Mouse (Mus musculus) midbrain, postnatal 0 days (tissue): ENCODE results near the gene Pus7l. TPM values are rescaled to one million over a fixed set of nuclear protein-coding genes. Genes with fewer than 3 reads are reported as not detected.
"Not testable (repeated sequence)": the region's sequence is repeated elsewhere in the genome, so short reads cannot be mapped to it uniquely, and the experiment has no call there.

Experiments
- ATAC-seq: fragments of 200-750 bp; cut with Nextera tagmentation; 2 replicates; pipeline ENCODE4 v1.8.0; 2017; ENCODE audit warnings: moderate number of reproducible peaks, mild to moderate bottlenecking, moderate TSS enrichment, moderate library complexity; ENCODE audit not compliant: low FRiP score
- DNase-seq: peaks from one replicate; pipeline ENCODE4 v3.0.0-alpha.2; 2015; ENCODE audit warnings: low spot score
- H3K27ac ChIP-seq: fragments of 300-500 bp; sonication (generic); 2 replicates; pipeline ENCODE4 v1.5.1; 2014; ENCODE audit warnings: low read depth, mild to moderate bottlenecking, low read length, mixed read lengths
- H3K27me3 ChIP-seq: fragments of 300-500 bp; sonication (generic); 2 replicates; pipeline ENCODE4 v1.6.1; 2014; ENCODE audit warnings: low read length, control low read depth, mixed read lengths; ENCODE audit not compliant: insufficient read depth
- H3K36me3 ChIP-seq: fragments of 300-500 bp; sonication (generic); 2 replicates; pipeline ENCODE4 v1.6.1; 2014; ENCODE audit warnings: low read length, control low read depth, mixed read lengths; ENCODE audit not compliant: insufficient read depth
- H3K4me1 ChIP-seq: fragments of 300-500 bp; sonication (generic); 2 replicates; pipeline ENCODE4 v1.6.1; 2014; ENCODE audit warnings: mild to moderate bottlenecking, control low read depth, antibody characterized with exemption, low read length, mixed read lengths; ENCODE audit not compliant: insufficient read depth
- H3K4me2 ChIP-seq: fragments of 300-500 bp; sonication (generic); 2 replicates; pipeline ENCODE4 v1.6.1; 2014; ENCODE audit warnings: low read depth, mild to moderate bottlenecking, low read length, mixed read lengths; ENCODE audit not compliant: poor library complexity, severe bottlenecking
- H3K4me3 ChIP-seq: fragments of 300-500 bp; sonication (generic); 2 replicates; pipeline ENCODE4 v1.5.1; 2014; ENCODE audit warnings: low read depth, mild to moderate bottlenecking, low read length, moderate library complexity
- H3K9ac ChIP-seq: fragments of 300-500 bp; sonication (generic); replicated peaks from 2 replicates; pipeline ENCODE4 v1.6.1; 2014; ENCODE audit warnings: mild to moderate bottlenecking, low read length, moderate library complexity, mixed read lengths; ENCODE audit not compliant: poor library complexity, severe bottlenecking
- H3K9me3 ChIP-seq: fragments of 300-500 bp; sonication (generic); 2 replicates; pipeline ENCODE4 v1.6.1; 2016; ENCODE audit warnings: low read length, control low read depth
- CTCF ChIP-seq: IDR thresholded peaks from 2 replicates; pipeline ENCODE4 v1.5.1; 2016; ENCODE audit warnings: antibody characterized with exemption, mild to moderate bottlenecking
- WGBS: fragments of 180-500 bp; shearing (Covaris S2); extraction: QIAGEN DNeasy Blood & Tissue Kit; methylation state at CpG from one replicate; pipeline ENCODE4 v1.1.7; 2014; 5-methylcytosine and 5-hydroxymethylcytosine counted together
- polyA plus RNA-seq: library from polyadenylated mRNA; unstranded; fragments of >200 nt; fragmentation: Nextera tagmentation; extraction: Ambion mirVana; gene quantifications from 2 replicates; pipeline ENCODE4 v1.2.1, GENCODE M21; 2015
- total RNA-seq: library from RNA; depleted of rRNA; stranded (reverse); fragments of >200 nt; gene quantifications from 2 replicates; pipeline ENCODE4 v1.2.3, GENCODE M21; 2014

Gene Pus7l
- total and polyA plus RNA-seq, 2 experiments from 2014 or later = 4.5 to 4.8 TPM

GRCm38 (mm10) chr15:94517913-94518491 is 25.3 kb downstream of the Pus7l start:
- ATAC-seq (no peak), DNase-seq (no peak)
- 71% methylated on average over 16 of the region's 16 CpGs for WGBS
- Histone ChIP-seq H3K27me3 (no peaks in the 10 kb centered on the region), H3K9me3 (no peaks in the 10 kb centered on the region), H3K36me3 (no peaks in the 10 kb centered on the region), H3K9ac (no peak overlapping the region), H3K4me3 (no peak overlapping the region), H3K4me1 (no peaks in the 10 kb centered on the region), H3K4me2 (no peak overlapping the region), H3K27ac (no peak overlapping the region)
- no peak for TF ChIP-seq CTCF

DNA sequence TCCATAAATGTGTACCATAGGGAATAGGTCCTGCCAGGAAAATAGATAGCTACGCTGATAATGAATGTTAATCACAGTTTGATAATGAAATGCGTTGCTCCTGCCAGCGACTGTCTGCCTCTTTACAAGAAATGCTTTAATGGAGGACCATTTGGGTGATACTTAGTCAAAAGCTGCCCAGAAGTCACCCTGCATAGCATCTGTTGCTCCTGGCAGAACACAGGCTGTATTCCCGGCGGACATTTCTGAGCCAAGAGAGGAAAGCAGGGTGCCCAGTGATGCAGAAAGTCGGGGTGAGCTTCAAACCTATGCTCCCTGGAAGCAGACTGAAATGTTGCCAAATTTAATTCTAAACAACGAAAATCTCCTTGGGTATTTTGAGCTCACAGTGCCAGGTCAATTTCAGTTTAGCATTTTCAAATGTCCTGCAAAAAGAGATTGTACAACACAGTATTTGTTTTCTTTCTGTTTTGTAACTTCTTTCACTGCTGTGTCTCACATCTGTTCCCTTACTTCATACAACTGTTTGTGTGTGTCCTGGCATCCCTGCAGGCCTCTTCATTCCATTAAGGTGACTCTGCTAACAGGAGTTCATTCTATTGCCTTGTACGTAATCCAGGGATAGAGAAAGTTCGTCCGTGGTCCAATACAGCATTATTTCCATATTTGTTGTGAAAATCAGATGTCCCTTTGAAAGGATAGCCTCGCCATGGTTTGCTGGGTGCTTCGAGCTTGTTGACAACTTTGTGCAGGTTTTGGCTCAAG is 39.7 kb downstream of the Pus7l start:
- WGBS = 56% methylated on average over 12 of the region's 12 CpGs
- no peak for ATAC-seq

GRCm38 (mm10) chr15:94499260-94499659 is 44.1 kb downstream of the Pus7l start:
- WGBS = 85% methylated on average over 1 of the region's 1 CpGs
- TF ChIP-seq CTCF = no peak
- H3K27ac ChIP-seq = no peak overlapping the region
- H3K36me3 ChIP-seq = no peaks in the 10 kb centered on the region
- H3K9me3 ChIP-seq = no peaks in the 10 kb centered on the region; the same call in 1 of the 2 replicates
- H3K27me3 ChIP-seq = no peaks in the 10 kb centered on the region
- DNase-seq = no peak
- H3K9ac ChIP-seq = no peak overlapping the region
- no peaks in the 10 kb centered on the region for H3K4me1 ChIP-seq
- H3K4me3 ChIP-seq = no peak overlapping the region
- ATAC-seq = no peak
- no peak overlapping the region for H3K4me2 ChIP-seq

More for the DNA sequence above, 39.7 kb downstream of the Pus7l start:
- Histone ChIP-seq H3K27ac (no peak overlapping the region), H3K9me3 (no peaks in the 10 kb centered on the region), H3K36me3 (no peaks in the 10 kb centered on the region), H3K9ac (no peak overlapping the region), H3K4me1 (no peaks in the 10 kb centered on the region), H3K4me2 (no peak overlapping the region), H3K4me3 (no peak overlapping the region), H3K27me3 (no peaks in the 10 kb centered on the region)
- peak; percentile 58 for DNase-seq
- TF ChIP-seq CTCF = no peak

DNA sequence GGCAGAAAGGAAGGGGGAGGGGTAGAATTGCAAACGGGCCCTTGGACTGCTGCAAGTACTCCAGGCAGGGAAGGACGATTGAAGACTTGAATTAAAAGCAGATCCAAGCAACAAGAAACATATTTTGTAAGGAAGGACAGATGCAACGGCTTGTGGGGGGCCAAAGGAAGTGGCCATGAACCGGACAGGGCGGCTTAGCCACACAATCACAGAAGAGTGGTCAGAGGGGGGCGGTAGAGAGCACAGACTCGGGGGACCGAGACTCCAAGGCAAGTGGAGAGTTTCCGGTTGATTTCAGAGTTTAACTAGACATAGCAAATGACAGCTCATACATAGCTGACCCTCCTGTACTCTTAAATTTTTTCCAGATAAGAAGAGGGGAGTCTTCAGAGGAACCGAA is 47.4 kb downstream of the Pus7l start:
- 78% methylated on average over 10 of the region's 10 CpGs for WGBS
- TF ChIP-seq CTCF = no peak
- DNase-seq (no peak), ATAC-seq (no peak)
- Histone ChIP-seq H3K27ac (no peak overlapping the region), H3K4me3 (no peak overlapping the region), H3K27me3 (no peaks in the 10 kb centered on the region), H3K4me2 (no peak overlapping the region), H3K36me3 (no peaks in the 10 kb centered on the region), H3K9ac (no peak overlapping the region), H3K9me3 (no peaks in the 10 kb centered on the region; the same call in 1 of the 2 replicates), H3K4me1 (no peaks in the 10 kb centered on the region)

DNA sequence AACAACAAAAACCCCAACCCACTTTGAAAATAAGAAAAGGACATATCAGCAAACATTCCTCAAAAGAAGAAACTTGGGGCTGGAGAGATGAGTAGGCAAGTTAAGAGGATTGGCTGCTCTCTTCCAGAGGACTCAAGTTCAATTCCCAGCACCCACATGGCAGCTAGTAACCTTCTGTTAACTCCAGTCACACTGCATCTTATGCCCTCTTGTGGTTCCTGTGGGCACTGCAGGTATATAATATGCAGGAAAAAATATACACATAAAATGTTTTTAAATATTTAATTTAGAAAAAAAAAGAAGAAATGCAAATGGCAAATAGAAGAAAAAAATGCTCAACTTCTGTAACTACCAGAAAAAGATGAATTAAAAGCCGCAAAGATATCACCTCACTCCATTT is 48.9 kb downstream of the Pus7l start:
- ATAC-seq (no peak), DNase-seq (no peak)
- no peak overlapping the region for H3K4me2 ChIP-seq
- H3K9me3 ChIP-seq = no peaks in the 10 kb centered on the region; the same call in 1 of the 2 replicates
- WGBS = 97% methylated on average over 1 of the region's 1 CpGs
- H3K9ac ChIP-seq = no peak overlapping the region
- no peaks in the 10 kb centered on the region for H3K36me3 ChIP-seq
- TF ChIP-seq CTCF = 0 out of 2 replicates have a peak, but pooled peaks have one; percentile 24
- no peak overlapping the region for H3K4me3 ChIP-seq
- no peak overlapping the region for H3K27ac ChIP-seq
- H3K27me3 ChIP-seq = no peaks in the 10 kb centered on the region
- H3K4me1 ChIP-seq = no peaks in the 10 kb centered on the region

DNA sequence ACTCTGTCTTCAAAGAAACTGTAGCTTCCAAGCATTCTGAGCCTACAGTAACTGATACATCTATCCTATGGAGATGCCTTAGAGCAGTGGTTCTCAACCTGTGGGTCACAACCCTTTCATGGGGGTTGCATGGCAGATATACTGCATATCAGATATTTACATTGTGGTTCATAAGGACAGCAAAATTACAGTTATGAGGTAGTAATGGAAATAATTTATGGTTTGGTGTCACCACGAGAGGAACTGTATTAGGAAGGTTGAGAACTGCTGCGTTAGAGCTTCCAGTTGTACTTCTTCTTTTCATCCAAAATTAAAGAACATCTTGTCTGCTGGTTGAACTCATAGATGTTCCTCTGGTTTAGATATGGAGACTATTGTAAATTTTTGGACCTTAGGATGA is 53.9 kb downstream of the Pus7l start:
- H3K27me3 ChIP-seq = no peaks in the 10 kb centered on the region
- no peaks in the 10 kb centered on the region for H3K4me1 ChIP-seq
- H3K4me3 ChIP-seq = no peak overlapping the region
- H3K36me3 ChIP-seq = no peaks in the 10 kb centered on the region
- no peak overlapping the region for H3K4me2 ChIP-seq
- H3K9ac ChIP-seq = no peak overlapping the region
- ATAC-seq (no peak), DNase-seq (no peak)
- no peak for TF ChIP-seq CTCF
- WGBS = 86% methylated on average over 2 of the region's 2 CpGs
- H3K27ac ChIP-seq = no peak overlapping the region
- no peaks in the 10 kb centered on the region; the same call in 1 of the 2 replicates for H3K9me3 ChIP-seq

- WGBS = 89% methylated on average over 2 of the region's 2 CpGs
- H3K4me3 ChIP-seq, ATAC-seq: not testable (repeated sequence)
Measured at GRCm38 (mm10) chr15:94488028-94488427, 55.3 kb downstream of the Pus7l start.

More at GRCm38 (mm10) chr15:94488028-94488427, 55.3 kb downstream of the Pus7l start:
- H3K9ac ChIP-seq, H3K4me1 ChIP-seq, H3K27me3 ChIP-seq, H3K27ac ChIP-seq, H3K4me2 ChIP-seq, H3K36me3 ChIP-seq, H3K9me3 ChIP-seq, DNase-seq: not testable (repeated sequence)
